Mouse (Mus musculus) large intestine, adult 2 months (tissue): Measurements from ENCODE around the gene 4931414P19Rik. TPM values are rescaled to one million over a fixed set of nuclear protein-coding genes. Genes with fewer than 3 reads are reported as not detected.

ENCODE experiments used
- DNase-seq: peaks from one replicate; pipeline ENCODE4 v3.0.0-alpha.2; 2012; ENCODE audit warnings: low read depth, low spot score
- WGBS: fragments of 180-500 bp; shearing (Covaris S2); methylation state at CpG from one replicate; pipeline ENCODE4 v1.1.7; 2018; 5-methylcytosine and 5-hydroxymethylcytosine counted together
- polyA plus RNA-seq: library from polyadenylated mRNA; depleted of rRNA; stranded (reverse); fragments of >200 nt; gene quantifications from 2 replicates; pipeline ENCODE4 v1.2.3, GENCODE M21; 2012; rRNA removed

4931414P19Rik gene
- polyA plus RNA-seq, 1 experiment: 5.5 TPM

- 72% methylated on average over 15 of the region's 15 CpGs for WGBS
- no peak for DNase-seq
Observed at GRCm38 (mm10) chr14:54568694-54569414, 36.9 kb downstream of the 4931414P19Rik start.

- 78% methylated on average over 14 of the region's 14 CpGs for WGBS
- no peak for DNase-seq
Observed at GRCm38 (mm10) chr14:54560527-54561242, 45.1 kb downstream of the 4931414P19Rik start.

GRCm38 (mm10) chr14:54557330-54557729 lies 48.5 kb downstream of the 4931414P19Rik start:
- WGBS: 54% methylated on average over 8 of the region's 8 CpGs
- no peak for DNase-seq

- under 1% methylated on average over 76 of the region's 76 CpGs for WGBS
- DNase-seq: peak; percentile 66
Observed at GRCm38 (mm10) chr14:54553975-54554769, 51.6 kb downstream of the 4931414P19Rik start, which contains the start of gene Haus4. Gene Haus4 (minus strand): TSS chr14:54554616.

GRCm38 (mm10) chr14:54553454-54553974 lies 52.3 kb downstream of the 4931414P19Rik start:
- no peak for DNase-seq
- 1% methylated on average over 21 of the region's 21 CpGs for WGBS

- 93% methylated on average over 5 of the region's 5 CpGs for WGBS
- no peak for DNase-seq
Observed at GRCm38 (mm10) chr14:54544703-54545102, 61.1 kb downstream of the 4931414P19Rik start.

- 85% methylated on average over 11 of the region's 11 CpGs for WGBS
- DNase-seq: no peak
Observed at GRCm38 (mm10) chr14:54540771-54541170, 65.0 kb downstream of the 4931414P19Rik start.

GRCm38 (mm10) chr14:54538580-54538979 lies 67.2 kb downstream of the 4931414P19Rik start:
- no peak for DNase-seq
- 98% methylated on average over 2 of the region's 2 CpGs for WGBS

Other genes with a start within 250 kb of the 4931414P19Rik start
- 92.6 and 121 TPM in 2 replicates for gene Oxa1l, start 245.2 kb downstream of the 4931414P19Rik start, polyA plus RNA-seq
- 211 and 290 TPM in 2 replicates for gene Slc7a7, start 188.2 kb downstream of the 4931414P19Rik start, polyA plus RNA-seq
- gene Mrpl52, start 179.1 kb downstream of the 4931414P19Rik start, polyA plus RNA-seq: 315 and 345 TPM in 2 replicates
- gene Mmp14, start 174.4 kb downstream of the 4931414P19Rik start, polyA plus RNA-seq: 37.7 and 47.3 TPM in 2 replicates
- 192 and 196 TPM in 2 replicates for gene Lrp10, start 141.9 kb downstream of the 4931414P19Rik start, polyA plus RNA-seq
- 0.07 and 0.19 TPM in 2 replicates for gene Rem2, start 129.9 kb downstream of the 4931414P19Rik start, polyA plus RNA-seq
- 26.1 and 31.1 TPM in 2 replicates for gene Prmt5, start 88.5 kb downstream of the 4931414P19Rik start, polyA plus RNA-seq
- gene Haus4, start 51.4 kb downstream of the 4931414P19Rik start, polyA plus RNA-seq: 17.0 and 18.3 TPM in 2 replicates
- 3.4 and 3.5 TPM in 2 replicates for gene Ajuba, start 28.4 kb downstream of the 4931414P19Rik start, polyA plus RNA-seq
- 182 and 183 TPM in 2 replicates for gene Psmb5, start 12.0 kb upstream of the 4931414P19Rik start, polyA plus RNA-seq
- gene Psmb11, start 15.4 kb upstream of the 4931414P19Rik start, polyA plus RNA-seq: not detected in 2 replicates
- not detected in 2 replicates for gene Gm17606, start 35.0 kb upstream of the 4931414P19Rik start, polyA plus RNA-seq
- 3.2 and 4.4 TPM in 2 replicates for gene Cdh24, start 35.4 kb upstream of the 4931414P19Rik start, polyA plus RNA-seq
- 59.2 and 60.6 TPM in 2 replicates for gene 1700123O20Rik, start 80.2 kb upstream of the 4931414P19Rik start, polyA plus RNA-seq
- gene Acin1, start 80.9 kb upstream of the 4931414P19Rik start, polyA plus RNA-seq: 62.6 and 82.5 TPM in 2 replicates
- gene Gm29776, start 92.8 kb upstream of the 4931414P19Rik start, polyA plus RNA-seq: 0.05 TPM in 1 of 2 replicates, not detected in the other
- 0.35 and 1.3 TPM in 2 replicates for gene Cebpe, start 106.2 kb upstream of the 4931414P19Rik start, polyA plus RNA-seq
- gene Slc7a8, start 176.0 kb upstream of the 4931414P19Rik start, polyA plus RNA-seq: 36.1 and 135 TPM in 2 replicates
- not detected in 2 replicates for gene Rnf212b, start 208.1 kb upstream of the 4931414P19Rik start, polyA plus RNA-seq